Comparison of ENCODE assay signal across 7 mouse cellular contexts in the genomic region with DNA sequence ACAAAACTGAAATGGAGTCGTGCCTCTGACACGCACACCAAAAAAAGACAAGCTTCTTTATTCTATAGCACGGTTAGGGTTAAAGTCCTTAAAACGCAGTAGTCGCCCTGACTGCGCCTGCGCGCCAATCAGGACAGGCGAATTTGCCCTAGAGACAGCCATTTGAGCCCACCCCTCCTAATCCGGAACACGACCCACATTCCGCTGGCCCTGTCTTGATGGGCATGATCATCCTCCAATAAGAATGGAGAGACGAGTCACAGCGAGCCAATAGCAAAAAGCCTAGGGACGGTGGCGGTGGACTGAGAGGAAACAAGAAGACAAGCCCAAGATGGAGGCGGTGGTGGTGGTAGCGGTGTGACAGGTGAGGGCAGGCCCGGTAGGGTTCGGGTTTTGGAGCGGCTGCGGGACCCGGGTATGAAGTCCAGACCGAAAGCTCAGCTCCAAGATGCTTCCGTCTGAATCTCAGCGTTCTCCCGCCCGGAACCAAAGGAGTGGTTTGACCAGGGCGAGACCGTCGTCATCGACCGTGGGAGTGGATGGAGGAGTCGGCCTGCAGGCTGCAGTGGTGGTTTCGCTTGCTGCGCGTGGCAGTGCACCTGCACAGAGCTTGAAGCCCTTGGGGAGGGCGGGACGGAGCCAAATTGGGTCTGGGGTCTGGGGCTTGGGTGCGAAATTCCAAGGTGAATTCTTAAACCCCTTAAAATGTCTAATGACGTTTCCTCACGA. TPM values are rescaled to one million over a fixed set of nuclear protein-coding genes. Genes with fewer than 3 reads are reported as not detected.
DNase-seq lines count a peak whose midpoint lies in the region; ATAC-seq lines count a peak whose summit lies in the region.

No protein-coding gene starts in this region.

- peak overlapping the region; percentile 22 for H3K4me2 ChIP-seq in embryonic facial prominence, embryonic 11.5 days (ENCODE audit: low read depth, low read length)
- H3K4me2 ChIP-seq in midbrain, embryonic 13.5 days (replicated peaks), result peak overlapping the region; percentile 64

- H3K9ac ChIP-seq in embryonic facial prominence, embryonic 11.5 days (replicated peaks; ENCODE audit: low read length), result peak overlapping the region; percentile 62
- peak overlapping the region; percentile 79 for H3K9ac ChIP-seq in midbrain, embryonic 13.5 days (replicated peaks)

- no peaks in the 10 kb centered on the region for H3K4me1 ChIP-seq in embryonic facial prominence, embryonic 11.5 days (ENCODE audit: control insufficient read depth, insufficient read depth, low read length)
- no peaks in the 10 kb centered on the region for H3K4me1 ChIP-seq in limb, embryonic 10.5 days
- H3K4me1 ChIP-seq in midbrain, embryonic 13.5 days (replicated peaks), result peaks cover 13% of the 10 kb centered on the region

- H3K27me3 ChIP-seq in embryonic facial prominence, embryonic 11.5 days (ENCODE audit: control insufficient read depth, insufficient read depth, low read length), result no peaks in the 10 kb centered on the region
- no peaks in the 10 kb centered on the region for H3K27me3 ChIP-seq in limb, embryonic 10.5 days (ENCODE audit: low read depth, poor library complexity, severe bottlenecking)
- no peaks in the 10 kb centered on the region for H3K27me3 ChIP-seq in midbrain, embryonic 13.5 days

- WGBS in embryonic facial prominence, embryonic 11.5 days, result 15% methylated on average over 42 of the region's 42 CpGs
- 11% methylated on average over 42 of the region's 42 CpGs for WGBS in limb, embryonic 10.5 days
- WGBS in midbrain, embryonic 13.5 days, result 18% methylated on average over 42 of the region's 42 CpGs

- peak; percentile 92 for DNase-seq in adrenal gland, postnatal 14 days
- peak; percentile 91 for DNase-seq in embryonic facial prominence, embryonic 11.5 days (ENCODE audit: low spot score)
- peak; percentile 96 for DNase-seq in kidney, adult 11 months
- DNase-seq in limb, embryonic 10.5 days (ENCODE audit: low spot score), result peak; percentile 78
- DNase-seq in spleen, adult 12 weeks (ENCODE audit: low spot score), result peak; percentile 77

- H3K4me3 ChIP-seq in embryonic facial prominence, embryonic 11.5 days (ENCODE audit: low read depth, low read length), result peak overlapping the region; percentile 56
- peak overlapping the region; percentile 68 for H3K4me3 ChIP-seq in limb, embryonic 10.5 days
- peak overlapping the region; percentile 61 for H3K4me3 ChIP-seq in midbrain, embryonic 13.5 days (replicated peaks)

- H3K36me3 ChIP-seq in embryonic facial prominence, embryonic 11.5 days (replicated peaks; ENCODE audit: control insufficient read depth, insufficient read depth, low read depth, low read length), result no peaks in the 10 kb centered on the region; the same call in 1 of the 2 replicates
- peaks cover 28% of the 10 kb centered on the region for H3K36me3 ChIP-seq in limb, embryonic 10.5 days
- H3K36me3 ChIP-seq in midbrain, embryonic 13.5 days, result peaks cover 21% of the 10 kb centered on the region

- H3K9me3 ChIP-seq in embryonic facial prominence, embryonic 11.5 days (replicated peaks; ENCODE audit: control insufficient read depth, low read length), result no peaks in the 10 kb centered on the region
- H3K9me3 ChIP-seq in limb, embryonic 10.5 days (replicated peaks), result no peaks in the 10 kb centered on the region
- H3K9me3 ChIP-seq in midbrain, embryonic 13.5 days, result no peaks in the 10 kb centered on the region; the same call in 1 of the 2 replicates

- H3K27ac ChIP-seq in embryonic facial prominence, embryonic 11.5 days (replicated peaks; ENCODE audit: low read depth, low read length), result no peak overlapping the region
- H3K27ac ChIP-seq in limb, embryonic 10.5 days, result peak overlapping the region; percentile 82
- H3K27ac ChIP-seq in midbrain, embryonic 13.5 days, result peak overlapping the region; percentile 69

- peak; percentile 96 for ATAC-seq in embryonic facial prominence, embryonic 11.5 days (replicated peaks; ENCODE audit: insufficient number of reproducible peaks, low FRiP score, low TSS enrichment, low read depth)
- ATAC-seq in granulocyte monocyte progenitor cell, adult 5-6 weeks (replicated peaks; ENCODE audit: poor library complexity, severe bottlenecking), result peak; percentile 100
- ATAC-seq in midbrain, embryonic 13.5 days, result peak; percentile 99

RNA-seq across cellular contexts. Expression of gene Timp1, which starts 21.5 kb away (rescaled TPM):
- total RNA-seq in adrenal gland, postnatal 14 days (2021), result 26.3 and 27.4 TPM in 2 replicates
- polyA plus RNA-seq in embryonic facial prominence, embryonic 11.5 days (2014; fragmentation: Nextera tagmentation; extraction: Ambion mirVana), result 12.0 and 15.2 TPM in 2 replicates
- not detected in 2 replicates for total RNA-seq in granulocyte monocyte progenitor cell, adult 5-6 weeks (2014; fragmentation: Nextera tagmentation)
- not detected in 2 replicates for total RNA-seq in granulocyte monocyte progenitor cell, adult 5-6 weeks (2017)
- polyA plus RNA-seq in limb, embryonic 10.5 days (2016; fragmentation: Nextera tagmentation; extraction: Ambion mirVana), result 12.8 and 13.5 TPM in 2 replicates
- 2.9 and 3.5 TPM in 2 replicates for polyA plus RNA-seq in midbrain, embryonic 13.5 days (2015; fragmentation: Nextera tagmentation; extraction: Ambion mirVana)

RNA-seq across cellular contexts. Expression of gene Araf, which starts 50.8 kb away (rescaled TPM):
- total RNA-seq in adrenal gland, postnatal 14 days (2021), result 96.3 and 102 TPM in 2 replicates
- polyA plus RNA-seq in embryonic facial prominence, embryonic 11.5 days (2014; fragmentation: Nextera tagmentation; extraction: Ambion mirVana), result 68.0 and 74.8 TPM in 2 replicates
- 82.8 and 114 TPM in 2 replicates for total RNA-seq in granulocyte monocyte progenitor cell, adult 5-6 weeks (2014; fragmentation: Nextera tagmentation)
- total RNA-seq in granulocyte monocyte progenitor cell, adult 5-6 weeks (2017), result 40.8 and 43.3 TPM in 2 replicates
- polyA plus RNA-seq in limb, embryonic 10.5 days (2016; fragmentation: Nextera tagmentation; extraction: Ambion mirVana), result 80.8 and 96.4 TPM in 2 replicates
- polyA plus RNA-seq in midbrain, embryonic 13.5 days (2015; fragmentation: Nextera tagmentation; extraction: Ambion mirVana), result 245 and 255 TPM in 2 replicates
